Mouse (Mus musculus): ENCODE data around the gene Zfp652.

DNA sequence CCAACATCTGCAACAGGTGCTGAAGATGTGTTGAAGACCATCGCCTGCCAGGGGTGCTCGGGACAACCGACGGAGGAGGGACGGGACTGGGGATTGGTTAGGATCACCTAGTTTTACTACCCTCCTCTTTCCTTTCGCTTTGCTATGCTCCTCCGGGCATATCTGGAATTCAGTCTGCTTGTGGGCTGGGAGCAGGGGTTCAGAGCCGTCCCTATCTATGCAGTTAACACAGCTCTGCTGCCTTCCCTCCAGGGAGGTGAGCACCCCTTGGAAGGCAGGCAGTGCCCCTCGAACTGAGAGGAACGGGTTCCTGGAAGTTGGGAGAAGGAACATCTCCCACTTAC, 118.8 kb downstream of the Zfp652 start:
- TF ChIP-seq CTCF (IDR thresholded peaks at IDR 0.05; ENCODE audit: insufficient read depth, low read depth, low read length) = no peak
- TF ChIP-seq POLR2A (IDR thresholded peaks at IDR 0.05; ENCODE audit: insufficient read depth, low read depth, low read length) = no peak
